Mouse (Mus musculus) cortical plate, adult 2 months (tissue): ENCODE measurements around the gene Tcf7l2. TPM values are rescaled to one million over a fixed set of nuclear protein-coding genes. Genes with fewer than 3 reads are reported as not detected.

Source experiments
- H3K27ac ChIP-seq: fragments of 200-500 bp; 2 replicates; pipeline ENCODE4 v1.5.1; 2012; ENCODE audit warnings: low read length, control low read depth, inconsistent platforms; ENCODE audit not compliant: insufficient read depth
- H3K4me1 ChIP-seq: fragments of 200-500 bp; 2 replicates; pipeline ENCODE4 v1.6.1; 2011; ENCODE audit warnings: low read length; ENCODE audit not compliant: control insufficient read depth, insufficient read depth
- H3K4me3 ChIP-seq: fragments of 200-500 bp; 2 replicates; pipeline ENCODE4 v1.5.1; 2011; ENCODE audit warnings: mild to moderate bottlenecking, low read length, control low read depth; ENCODE audit not compliant: insufficient read depth
- CTCF ChIP-seq: fragments of 200-500 bp; IDR thresholded peaks from 2 replicates; pipeline ENCODE4 v1.5.1; 2011; ENCODE audit warnings: mild to moderate bottlenecking, control low read depth, low read length; ENCODE audit not compliant: insufficient read depth; ENCODE audit errors: extremely low read depth
- POLR2A ChIP-seq: fragments of 200-500 bp; IDR thresholded peaks from 2 replicates; pipeline ENCODE4 v1.6.1; 2011; ENCODE audit warnings: mild to moderate bottlenecking, low read length, control low read depth; ENCODE audit not compliant: insufficient read depth; ENCODE audit errors: extremely low read depth
- polyA plus RNA-seq: library from polyadenylated mRNA; depleted of rRNA; stranded (reverse); fragments of >200 nt; gene quantifications from 2 replicates; pipeline ENCODE4 v1.2.3, GENCODE M21; 2012

The Tcf7l2 gene
- polyA plus RNA-seq, 1 experiment, result 6.0 TPM

DNA sequence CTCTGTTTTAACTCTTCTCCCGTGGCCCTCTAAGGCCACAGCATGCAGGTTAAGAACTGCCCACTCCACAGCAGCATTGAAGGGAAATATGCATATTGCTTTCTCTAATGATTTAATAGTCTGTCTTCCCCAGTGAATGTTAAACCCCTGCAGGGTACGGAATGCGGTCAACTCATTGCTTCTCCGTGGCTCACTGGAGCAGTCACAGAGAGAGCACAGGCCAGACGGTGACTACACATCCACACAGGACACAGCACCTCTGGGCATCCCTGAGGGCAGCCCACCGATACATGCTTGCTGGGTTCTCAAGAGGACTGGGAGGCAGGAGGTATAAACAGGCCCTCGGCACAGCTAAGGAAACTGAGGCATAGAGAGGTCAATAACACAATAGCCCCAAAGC, 35.3 kb upstream of the Tcf7l2 start:
- Histone ChIP-seq H3K4me1 (no peaks in the 10 kb centered on the region), H3K4me3 (no peak overlapping the region), H3K27ac (no peak overlapping the region)
- TF ChIP-seq CTCF (no peak), POLR2A (no peak)

- no peaks in the 10 kb centered on the region for H3K4me1 ChIP-seq
- no peak overlapping the region for H3K27ac ChIP-seq
- TF ChIP-seq CTCF, result no peak
- TF ChIP-seq POLR2A, result no peak
- H3K4me3 ChIP-seq, result no peak overlapping the region
Measured at GRCm38 (mm10) chr19:55706806-55707205, 34.8 kb upstream of the Tcf7l2 start.

- Histone ChIP-seq H3K4me3 (no peak overlapping the region), H3K27ac (no peak overlapping the region), H3K4me1 (no peaks in the 10 kb centered on the region)
- no peak for TF ChIP-seq POLR2A
- no peak for TF ChIP-seq CTCF
Measured at GRCm38 (mm10) chr19:55708031-55708554, 33.5 kb upstream of the Tcf7l2 start.

GRCm38 (mm10) chr19:55710841-55711240, 30.8 kb upstream of the Tcf7l2 start:
- TF ChIP-seq POLR2A, result no peak
- no peak for TF ChIP-seq CTCF
- no peaks in the 10 kb centered on the region for H3K4me1 ChIP-seq
- H3K27ac ChIP-seq, result no peak overlapping the region
- no peak overlapping the region for H3K4me3 ChIP-seq

DNA sequence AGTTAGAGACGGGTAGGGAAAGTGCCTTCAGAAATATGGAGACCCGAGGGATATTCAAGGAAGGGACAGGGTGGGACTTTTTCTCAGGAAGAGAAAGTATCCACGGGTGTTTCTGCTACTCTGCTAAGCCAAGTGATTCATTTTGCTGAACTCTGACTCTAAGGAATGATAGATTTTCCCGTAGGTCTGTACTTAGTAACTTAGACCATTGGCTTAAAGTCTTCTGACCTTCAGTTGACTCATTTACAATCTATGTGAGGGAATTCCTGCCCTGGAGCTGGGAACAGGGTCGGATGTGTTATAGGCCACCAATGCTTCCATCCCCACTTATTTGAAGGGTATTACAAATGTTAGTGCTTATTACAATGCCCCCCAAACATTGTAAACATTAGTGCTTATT, 29.9 kb upstream of the Tcf7l2 start:
- H3K4me3 ChIP-seq, result no peak overlapping the region
- H3K4me1 ChIP-seq, result no peaks in the 10 kb centered on the region
- no peak overlapping the region for H3K27ac ChIP-seq
- TF ChIP-seq POLR2A, result no peak
- TF ChIP-seq CTCF, result no peak

DNA sequence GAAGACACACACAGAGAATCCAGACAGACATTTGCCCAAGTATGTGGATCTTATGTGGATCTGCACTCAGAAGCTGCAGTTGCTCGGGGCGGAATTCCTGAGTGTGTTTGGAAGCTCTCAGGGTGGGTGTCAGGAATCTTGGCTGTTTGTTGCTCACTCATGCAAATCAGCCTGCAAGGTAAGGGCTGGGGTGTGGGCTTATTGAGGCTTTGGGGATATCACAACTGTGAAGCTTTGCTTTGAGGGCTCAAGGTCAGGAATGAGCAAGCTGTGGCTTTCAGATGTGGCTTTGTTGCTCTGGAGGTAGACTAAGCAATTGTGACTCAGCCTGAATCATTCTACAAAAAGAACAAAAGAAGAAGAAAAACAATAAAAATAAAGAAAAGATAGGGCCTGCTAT, 28.9 kb upstream of the Tcf7l2 start:
- Histone ChIP-seq H3K27ac (no peak overlapping the region), H3K4me3 (no peak overlapping the region), H3K4me1 (no peaks in the 10 kb centered on the region)
- TF ChIP-seq CTCF, result no peak
- TF ChIP-seq POLR2A, result no peak

- H3K4me3 ChIP-seq, result no peak overlapping the region
- no peak overlapping the region for H3K27ac ChIP-seq
- TF ChIP-seq CTCF, result no peak
- TF ChIP-seq POLR2A, result no peak
- H3K4me1 ChIP-seq, result no peaks in the 10 kb centered on the region
Measured at GRCm38 (mm10) chr19:55714015-55714414, 27.6 kb upstream of the Tcf7l2 start.

GRCm38 (mm10) chr19:55714665-55715064, 27.0 kb upstream of the Tcf7l2 start:
- Histone ChIP-seq H3K4me3 (no peak overlapping the region), H3K4me1 (no peaks in the 10 kb centered on the region), H3K27ac (no peak overlapping the region)
- TF ChIP-seq POLR2A, result no peak
- no peak for TF ChIP-seq CTCF

- TF ChIP-seq CTCF, result no peak
- TF ChIP-seq POLR2A, result no peak
- Histone ChIP-seq H3K27ac (no peak overlapping the region), H3K4me3 (no peak overlapping the region), H3K4me1 (no peaks in the 10 kb centered on the region)
Measured at GRCm38 (mm10) chr19:55719083-55719482, 22.5 kb upstream of the Tcf7l2 start.

DNA sequence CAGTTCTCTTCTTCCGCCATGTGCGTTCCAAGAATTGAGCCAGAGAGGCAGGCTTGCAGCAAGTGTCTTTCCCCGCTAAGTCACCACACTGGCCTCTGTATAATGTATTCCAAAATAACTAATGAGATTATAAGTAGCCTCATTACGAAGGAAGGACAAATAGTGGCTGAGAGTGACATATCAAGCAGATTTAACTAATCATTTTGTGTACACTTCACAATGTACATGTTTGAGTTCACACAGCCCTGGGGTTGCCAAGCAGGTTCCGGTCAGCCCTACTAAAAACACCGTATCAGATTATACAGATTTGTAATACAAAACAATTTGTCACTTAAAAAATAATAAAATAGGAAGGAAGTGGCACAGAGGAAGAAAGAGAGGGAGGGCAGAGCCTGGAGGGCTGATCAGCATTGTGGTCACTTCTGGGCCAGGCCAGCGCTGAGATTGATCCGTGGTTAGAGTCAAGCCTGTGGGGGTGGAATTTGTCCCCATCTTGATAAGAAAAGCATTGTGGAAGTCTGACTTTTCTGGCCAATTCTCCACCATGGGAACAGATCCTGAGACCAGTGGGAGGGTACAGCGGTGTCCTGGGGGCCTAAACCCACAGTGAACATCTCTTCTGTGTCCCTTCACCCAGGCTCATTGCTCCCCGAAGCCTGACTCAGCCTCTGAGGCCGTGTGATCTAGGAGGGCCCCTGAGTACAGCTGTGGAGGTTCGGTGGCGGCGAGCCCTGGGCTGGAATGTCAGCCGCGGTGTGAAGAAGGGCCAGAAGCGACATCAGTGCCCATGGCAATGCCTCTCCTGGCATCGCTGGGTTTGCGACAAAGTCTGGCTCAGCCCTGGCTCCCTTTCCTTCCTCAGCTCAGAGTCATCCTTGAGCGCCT, 21.9 kb upstream of the Tcf7l2 start:
- TF ChIP-seq CTCF (no peak), POLR2A (no peak)
- H3K4me1 ChIP-seq, result no peaks in the 10 kb centered on the region
- H3K4me3 ChIP-seq, result no peak overlapping the region
- H3K27ac ChIP-seq, result no peak overlapping the region
